Mouse (Mus musculus) kidney, postnatal 4 days (tissue): ENCODE data around the gene Nap1l4.
A peak's percentile ranks its signal among the peaks of the same experiment; 100 is the strongest.

ENCODE experiments used
- DNase-seq, 2 experiments: peaks; one replicate each; pipeline ENCODE4 v3.0.0; 2021; ENCODE audit warnings: mixed read lengths in 2 of 2

The Nap1l4 gene

GRCm38 (mm10) chr7:143513763-143514415 lies 35.0 kb downstream of the Nap1l4 start:
- no peak for DNase-seq

- DNase-seq: no peak
Measured at GRCm38 (mm10) chr7:143511335-143511712, 37.6 kb downstream of the Nap1l4 start.

DNA sequence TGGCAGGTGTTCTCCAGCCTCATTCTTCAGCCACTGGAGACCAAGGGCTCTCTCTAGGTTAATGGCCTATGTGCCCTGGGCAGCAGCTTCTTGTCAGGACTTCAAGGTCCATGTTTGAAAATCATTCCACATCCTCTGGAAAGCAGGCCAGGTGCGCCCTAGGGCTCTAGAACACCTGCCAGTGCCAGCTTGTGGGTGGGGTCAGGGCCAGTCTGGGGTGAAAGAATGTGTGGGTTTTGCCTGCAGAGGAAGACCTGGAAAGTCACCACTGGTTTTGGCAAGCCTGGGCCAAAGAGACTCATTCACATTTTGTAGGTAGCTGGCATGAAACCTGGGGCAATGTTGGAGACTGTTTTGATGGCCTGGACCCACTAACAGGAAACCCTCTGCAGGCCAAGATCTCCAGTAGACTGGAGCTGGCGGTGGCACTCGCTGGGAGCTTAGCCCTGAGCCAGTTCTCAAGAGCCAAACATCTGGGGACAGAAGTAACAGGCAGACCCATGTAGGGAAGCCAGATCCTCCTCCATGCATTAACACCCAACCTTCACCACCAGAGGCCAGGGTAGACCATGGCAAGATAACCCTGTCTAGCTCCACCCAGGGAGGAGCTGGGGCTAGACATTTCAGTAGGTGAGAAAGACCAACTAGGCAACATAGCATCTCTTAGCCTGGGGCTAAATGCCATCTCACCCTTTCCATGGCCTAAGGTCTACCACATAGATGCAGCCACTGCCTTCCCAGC lies 38.1 kb downstream of the Nap1l4 start:
- DNase-seq: no peak

GRCm38 (mm10) chr7:143509566-143509965 lies 39.3 kb downstream of the Nap1l4 start:
- DNase-seq: peak in 1 of 2 experiments; percentile 31

GRCm38 (mm10) chr7:143506675-143507074 lies 42.2 kb downstream of the Nap1l4 start:
- DNase-seq: peak; percentile 77 to 78

- DNase-seq: no peak
Measured at GRCm38 (mm10) chr7:143506271-143506670, 42.6 kb downstream of the Nap1l4 start.

DNA sequence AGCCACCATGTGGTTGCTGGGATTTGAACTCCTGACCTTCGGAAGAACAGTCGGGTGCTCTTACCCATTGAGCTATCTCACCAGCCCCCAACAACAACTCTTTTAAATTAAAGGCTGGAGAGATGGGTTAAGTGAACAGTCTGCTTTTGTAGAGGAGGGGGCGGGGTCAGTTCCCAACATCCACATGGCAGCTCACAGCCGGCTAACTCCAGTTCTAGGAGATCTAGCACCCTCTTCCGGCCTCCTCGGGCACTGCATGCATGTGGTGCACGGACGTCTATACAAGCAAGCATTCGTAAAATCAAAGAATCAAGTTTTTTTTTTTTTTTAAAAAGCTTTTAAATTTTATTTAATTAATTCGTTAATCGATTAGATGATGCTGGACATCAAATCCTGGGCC lies 43.1 kb downstream of the Nap1l4 start:
- DNase-seq: peak; percentile 92 to 93

GRCm38 (mm10) chr7:143505411-143505810 lies 43.5 kb downstream of the Nap1l4 start:
- no peak for DNase-seq

GRCm38 (mm10) chr7:143503926-143504325 lies 45.0 kb downstream of the Nap1l4 start:
- DNase-seq: no peak

DNA sequence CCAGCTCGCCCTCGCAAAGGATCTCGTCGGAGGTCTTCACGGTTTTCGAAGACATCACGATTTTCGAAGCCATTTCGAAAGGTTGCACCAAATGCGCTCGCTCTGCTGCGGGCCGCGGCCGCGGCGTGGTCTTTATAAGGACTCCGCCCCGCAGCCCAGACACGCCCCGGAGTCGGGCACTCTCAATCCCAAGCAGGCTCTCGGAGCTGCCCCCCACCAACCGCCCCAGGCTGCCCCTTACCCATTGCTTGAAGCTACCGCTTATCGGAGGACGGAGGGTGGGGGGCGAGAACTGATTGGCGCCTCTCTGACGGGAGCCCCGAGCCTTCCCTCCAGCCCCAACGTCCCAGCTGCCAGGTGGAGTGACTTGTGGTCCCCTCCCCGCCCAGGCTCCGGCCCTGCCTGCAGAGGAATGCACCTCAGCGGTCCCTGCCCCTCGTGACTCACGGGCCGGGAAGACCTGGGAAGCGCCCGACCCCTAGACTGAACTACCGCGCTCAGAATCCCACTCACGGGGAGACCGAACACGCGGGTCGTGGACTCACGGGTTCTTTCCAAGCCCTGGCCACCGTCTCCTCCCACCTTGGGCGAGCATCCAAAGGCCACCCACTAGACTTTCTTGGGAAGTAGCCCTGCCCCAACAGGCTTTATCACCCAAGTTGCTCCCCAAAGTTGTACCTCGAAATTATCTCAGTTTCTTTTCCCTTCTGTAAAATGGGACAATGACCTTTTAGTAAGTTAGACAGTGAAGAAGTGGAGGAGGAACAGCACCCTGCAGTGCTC lies 46.3 kb downstream of the Nap1l4 start, which contains the start of gene Phlda2:
Gene Phlda2, minus strand, starts transcription at position 733 of the 783 bp plus-strand sequence.
- DNase-seq: peak; percentile 43 to 65

GRCm38 (mm10) chr7:143501643-143502417 lies 47.1 kb downstream of the Nap1l4 start:
- peak; percentile 72 to 75 for DNase-seq

DNA sequence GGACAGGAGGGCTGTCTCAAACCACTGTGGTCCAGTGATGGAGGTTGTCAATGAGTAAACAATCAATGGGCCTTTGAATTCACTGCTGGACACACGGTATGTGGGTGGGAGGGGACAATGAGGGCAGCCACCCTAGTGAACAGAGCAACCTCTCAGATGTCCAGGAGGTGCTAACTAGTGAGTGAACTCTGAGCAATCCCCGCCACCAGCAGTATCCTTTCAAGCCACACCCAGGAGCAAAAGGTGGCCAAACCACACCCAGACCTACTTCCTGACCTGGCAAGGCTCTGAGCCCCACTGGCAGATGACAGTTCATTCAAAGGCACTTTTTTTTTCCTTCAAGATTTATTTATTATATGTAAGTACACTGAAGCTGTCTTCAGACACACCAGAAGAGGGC lies 48.0 kb downstream of the Nap1l4 start:
- peak; percentile 26 to 50 for DNase-seq

- no peak for DNase-seq
Measured at GRCm38 (mm10) chr7:143498584-143498983, 50.3 kb downstream of the Nap1l4 start.

- DNase-seq: no peak
Measured at GRCm38 (mm10) chr7:143495104-143495961, 53.6 kb downstream of the Nap1l4 start.

DNA sequence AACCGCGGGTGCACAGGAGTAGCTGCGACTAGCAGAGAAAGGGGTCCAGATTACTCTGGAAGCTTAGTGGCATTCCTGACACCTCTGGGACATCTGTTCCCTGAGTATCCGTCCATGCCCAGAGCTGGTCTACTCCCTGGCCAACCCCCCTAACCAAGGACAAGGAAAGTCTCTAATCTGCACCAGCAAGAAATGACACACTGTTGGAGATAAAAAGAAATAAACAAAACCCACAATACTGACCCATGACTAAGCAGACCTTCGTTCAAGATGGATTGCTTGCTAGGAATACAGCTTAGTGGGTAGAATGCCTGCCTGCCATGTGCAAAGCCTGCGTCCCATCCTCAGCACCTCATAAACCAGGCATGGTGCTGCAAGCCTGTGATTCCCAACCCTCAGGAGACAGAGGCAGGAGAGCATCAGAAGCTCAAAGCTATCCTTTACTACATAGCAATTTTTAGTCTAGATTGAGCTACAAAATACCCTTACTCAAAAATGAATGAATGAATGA lies 55.2 kb downstream of the Nap1l4 start:
- DNase-seq: no peak

DNA sequence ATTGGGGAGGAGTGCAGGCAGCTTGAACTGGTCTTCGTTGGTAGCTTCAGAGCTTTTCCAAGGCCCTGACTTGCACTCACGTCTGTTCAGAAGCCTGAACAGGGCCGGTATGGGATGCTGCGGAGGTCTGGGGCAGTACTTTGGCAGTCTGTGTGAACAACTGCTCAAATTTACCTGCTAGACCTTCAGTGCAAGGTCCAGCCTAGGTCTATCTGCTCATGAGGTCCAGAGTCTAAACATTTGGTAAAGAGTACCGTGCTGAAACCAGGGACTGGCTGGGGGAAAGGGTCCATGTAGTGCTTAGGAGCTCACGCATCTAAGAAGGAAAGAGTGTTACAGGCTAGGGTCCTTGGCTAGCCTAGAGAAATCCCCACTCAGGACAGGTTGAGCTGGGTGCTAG lies 59.2 kb downstream of the Nap1l4 start:
- DNase-seq: no peak

- no peak for DNase-seq
Measured at GRCm38 (mm10) chr7:143482541-143482940, 66.4 kb downstream of the Nap1l4 start.

DNA sequence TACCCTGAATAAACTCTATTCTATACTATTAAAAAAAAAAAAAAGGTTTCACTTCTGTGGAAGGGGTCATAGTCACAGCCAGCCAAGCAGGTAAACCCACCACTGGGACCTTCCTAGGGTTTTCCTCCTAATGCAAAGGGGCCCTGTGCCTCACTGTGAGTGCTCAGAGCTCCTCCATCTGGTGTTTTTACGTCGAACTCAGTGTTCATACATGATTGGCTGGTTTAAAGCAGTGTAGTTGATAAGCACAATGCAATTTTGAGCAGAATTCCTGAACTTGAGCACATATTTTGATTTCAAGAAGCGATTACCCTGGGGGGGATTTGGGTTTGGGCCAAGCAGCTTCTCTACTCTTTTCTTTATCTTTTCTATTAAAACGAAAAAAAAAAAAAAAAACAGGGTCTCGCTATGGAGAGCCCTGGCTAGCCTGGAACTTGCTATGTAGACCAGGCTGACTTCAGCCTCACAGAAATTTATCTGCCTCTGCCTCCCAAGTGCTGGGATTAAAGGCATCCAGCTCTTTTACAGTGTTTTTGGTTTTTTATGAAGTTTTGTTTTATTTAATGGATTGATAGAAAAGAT lies 67.0 kb downstream of the Nap1l4 start:
- no peak for DNase-seq

DNA sequence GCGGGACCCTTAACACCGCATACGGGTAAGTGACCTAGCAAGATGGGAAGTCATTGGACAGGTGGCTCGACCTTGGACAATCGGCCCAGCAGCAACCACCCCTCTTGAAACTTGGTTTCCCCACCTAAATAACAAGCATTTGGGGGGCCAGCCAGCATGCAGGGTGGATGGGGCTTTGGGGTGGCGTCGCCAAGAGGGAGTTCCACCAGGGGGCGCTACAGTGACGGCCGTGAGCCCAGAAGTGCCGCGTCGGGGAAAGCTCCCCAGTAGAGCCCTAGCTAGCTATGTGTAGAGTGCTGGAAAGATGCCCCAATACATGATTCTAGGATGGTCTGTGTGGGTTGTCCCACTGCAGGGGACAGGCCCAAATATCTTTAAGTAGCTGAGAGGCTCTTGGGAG lies 68.4 kb downstream of the Nap1l4 start:
- peak; percentile 83 to 84 for DNase-seq

GRCm38 (mm10) chr7:143477800-143478199 lies 71.1 kb downstream of the Nap1l4 start:
- DNase-seq: no peak

- no peak for DNase-seq
Measured at GRCm38 (mm10) chr7:143476702-143477335, 72.1 kb downstream of the Nap1l4 start.
